Mouse (Mus musculus) 3134 (cell line): ENCODE data around the gene Angel1.

ENCODE experiments used
- DNase-seq: peaks from one replicate; pipeline ENCODE4 v3.0.0-alpha.2; 2011; ENCODE audit warnings: low spot score; ENCODE audit not compliant: insufficient read length; ENCODE audit errors: extremely low read depth

Angel1 gene

GRCm38 (mm10) chr12:86680591-86681193 is 45.6 kb downstream of the Angel1 start:
- no peak for DNase-seq

GRCm38 (mm10) chr12:86679991-86680491 is 46.2 kb downstream of the Angel1 start:
- no peak for DNase-seq

DNA sequence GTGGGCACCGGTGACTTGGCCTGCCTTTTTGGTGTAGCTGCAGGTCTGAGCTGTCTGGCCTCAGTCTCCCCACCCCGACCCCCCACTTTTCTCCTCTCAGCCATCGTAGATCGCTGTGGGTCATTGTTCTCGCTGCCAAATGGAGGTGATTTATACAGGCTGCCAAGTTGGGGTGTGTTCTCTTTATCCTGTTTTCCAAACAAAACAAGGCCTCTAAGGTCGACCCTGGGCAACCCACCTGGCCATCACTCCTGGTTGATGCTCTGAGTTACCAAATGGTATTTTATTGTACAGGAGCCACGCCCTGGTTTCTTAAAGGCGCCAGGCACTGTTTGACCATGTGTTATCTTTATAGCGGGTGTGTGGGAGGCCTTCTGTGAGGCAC is 46.7 kb downstream of the Angel1 start:
- DNase-seq = no peak

DNA sequence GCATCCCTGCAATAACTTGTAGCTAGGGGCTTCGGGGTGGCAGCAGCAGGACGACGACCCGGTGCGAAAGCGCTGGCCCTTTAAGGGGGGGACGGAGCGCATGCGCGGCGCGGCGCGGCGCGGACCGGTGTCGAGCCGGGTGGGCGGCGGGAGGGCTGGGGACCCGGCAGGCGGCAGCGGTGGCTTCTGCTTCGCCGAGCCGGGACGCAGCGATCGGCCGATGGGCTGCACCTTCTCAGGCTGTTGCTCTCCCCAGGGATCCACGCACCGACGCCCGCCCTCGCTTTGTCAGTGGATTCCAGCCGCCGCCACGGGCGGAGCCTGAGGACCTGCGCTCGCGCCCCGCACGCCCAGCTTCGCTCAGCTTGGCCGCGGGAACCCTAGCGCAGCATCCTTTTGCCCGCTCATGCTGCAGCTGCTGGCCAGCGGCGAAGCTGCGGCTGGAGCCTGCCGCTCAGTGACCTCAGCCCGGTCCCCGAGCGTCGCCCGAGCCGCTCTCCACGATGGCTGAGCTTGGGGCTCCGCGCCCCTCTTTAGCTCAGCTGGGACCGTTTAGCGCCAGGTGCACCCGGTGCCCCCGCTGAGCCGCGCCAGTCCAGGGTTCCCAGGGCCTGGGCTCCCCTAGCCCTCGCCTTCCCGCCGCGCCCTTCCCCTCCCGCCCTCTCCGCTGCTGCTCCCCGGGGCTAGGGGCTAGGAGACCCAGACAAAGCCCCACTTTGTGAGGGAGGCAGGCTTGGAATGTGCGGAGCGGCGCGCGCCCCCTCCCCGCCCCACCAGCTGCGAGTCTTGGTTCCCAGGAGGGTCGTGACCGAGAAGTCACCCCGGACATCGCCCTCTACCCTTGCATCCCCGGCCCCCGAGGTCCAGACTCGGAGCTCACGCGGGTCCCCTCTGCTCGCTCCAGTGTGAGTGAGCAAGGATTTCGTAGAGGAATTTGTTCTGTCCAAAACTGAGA is 47.4 kb downstream of the Angel1 start, which contains the start of gene Vash1:
TSS of gene Vash1 (plus strand) at position 110 of the 955 bp plus-strand sequence.
- DNase-seq = no peak

GRCm38 (mm10) chr12:86672507-86672906 is 53.8 kb downstream of the Angel1 start:
- no peak for DNase-seq

GRCm38 (mm10) chr12:86672105-86672504 is 54.2 kb downstream of the Angel1 start:
- DNase-seq = no peak

DNA sequence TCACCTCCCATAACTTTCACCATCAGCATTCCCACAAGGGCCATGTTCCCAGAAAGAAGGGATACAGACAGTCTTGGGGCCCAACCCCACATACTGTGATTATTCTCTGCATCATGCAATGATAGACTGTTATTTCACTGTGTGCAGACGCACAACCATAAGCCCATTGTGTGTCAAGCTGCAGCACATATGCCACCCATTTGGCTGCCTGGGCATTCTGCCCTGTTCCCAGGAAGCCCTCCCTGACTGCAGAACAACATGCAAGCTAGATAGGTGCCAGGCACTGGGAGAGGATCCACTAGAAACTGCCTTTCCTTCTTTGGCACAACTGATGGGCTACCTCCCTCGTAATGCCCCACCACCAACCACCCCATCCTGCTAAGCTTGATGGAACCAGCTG is 57.9 kb downstream of the Angel1 start:
- no peak for DNase-seq

DNA sequence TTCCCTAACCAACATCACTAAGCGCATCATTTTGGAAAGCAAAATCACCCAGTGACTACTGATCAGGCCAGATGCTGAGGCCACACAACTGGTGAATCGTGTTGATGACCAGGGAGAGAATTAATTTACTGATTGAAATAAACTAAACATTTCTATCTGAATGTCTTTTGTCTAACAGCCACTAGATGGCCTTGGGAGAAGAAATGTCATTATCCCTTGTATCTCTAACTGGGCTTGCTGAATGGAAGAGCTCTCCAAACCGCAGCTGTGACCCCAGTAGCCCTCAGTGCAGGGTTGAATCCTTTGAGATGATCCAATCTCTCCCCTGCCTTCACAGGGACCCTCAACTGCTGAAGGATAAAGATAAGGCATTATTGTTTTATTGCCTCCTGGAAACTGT is 60.6 kb downstream of the Angel1 start:
- no peak for DNase-seq

DNA sequence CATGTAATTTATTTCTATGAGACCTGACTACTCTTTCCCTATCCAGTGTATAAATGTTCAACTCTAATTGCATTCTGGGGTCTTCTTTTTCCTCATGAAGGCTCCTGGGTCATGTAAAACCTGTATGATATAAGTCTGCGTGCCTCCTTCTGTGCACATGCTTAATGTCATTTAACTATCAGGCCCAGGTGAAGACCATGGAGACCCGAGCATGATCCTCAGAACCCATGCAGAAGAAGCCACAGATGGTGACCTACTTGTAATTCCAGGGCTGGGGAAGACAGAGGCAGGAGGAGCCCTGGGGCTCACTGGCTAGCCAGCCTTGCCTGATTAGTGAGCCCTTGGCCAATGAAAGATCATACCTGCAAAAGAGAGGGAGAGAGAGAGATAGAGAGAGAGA is 65.8 kb downstream of the Angel1 start:
- DNase-seq = no peak

DNA sequence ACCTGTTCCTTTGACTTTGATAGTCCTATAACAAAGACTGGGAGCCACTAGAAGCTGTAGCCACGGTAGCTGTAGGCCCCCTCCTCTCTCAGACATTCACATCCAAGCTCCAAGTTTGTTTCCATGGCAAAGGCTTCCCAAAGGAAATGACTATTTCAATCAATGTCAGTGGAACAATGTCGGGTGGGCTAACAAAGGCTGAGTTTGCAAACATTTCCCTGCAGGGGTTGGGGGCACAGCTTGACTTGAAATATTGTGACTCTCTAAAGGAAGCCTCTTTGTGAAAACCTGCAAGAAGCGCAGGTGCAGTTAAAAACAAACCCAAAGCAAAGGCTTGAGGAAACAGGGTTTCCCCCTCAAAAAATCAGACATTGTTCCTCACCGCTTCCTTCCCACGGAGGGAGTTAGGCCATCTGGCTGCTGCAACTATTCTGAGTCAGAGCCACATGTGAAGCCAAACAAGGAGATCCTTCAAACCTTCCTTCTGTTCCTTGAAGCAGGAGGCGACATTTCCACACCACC is 66.8 kb downstream of the Angel1 start:
- no peak for DNase-seq

GRCm38 (mm10) chr12:86652570-86653041 is 73.7 kb downstream of the Angel1 start:
- DNase-seq = peak; percentile 71

DNA sequence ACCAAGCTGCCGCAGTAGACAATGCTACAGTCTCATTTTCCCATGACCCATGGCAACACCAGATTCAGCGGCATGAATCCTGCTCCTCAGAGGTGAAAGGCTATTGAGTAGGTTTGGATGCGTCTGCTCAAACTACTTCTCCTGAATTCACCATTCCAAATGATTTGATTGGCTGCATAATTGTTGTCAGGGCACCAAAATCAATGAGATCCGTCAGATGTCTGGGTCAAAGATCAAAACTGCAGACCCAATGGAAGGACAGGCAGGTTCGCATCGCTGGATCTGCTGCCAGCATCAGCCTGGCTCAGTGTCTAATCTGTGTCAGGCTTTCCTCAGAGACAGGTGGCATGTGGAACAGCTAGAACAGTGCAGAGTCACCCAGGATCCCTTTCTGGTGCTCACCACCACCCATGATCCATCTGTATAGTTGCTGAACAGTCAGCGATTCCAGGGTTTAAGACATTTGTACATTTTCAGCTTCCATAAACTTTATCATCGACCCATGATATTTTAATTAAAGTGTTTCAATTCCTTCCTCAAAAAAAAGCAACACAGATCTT is 74.9 kb downstream of the Angel1 start:
- DNase-seq = no peak
